Mouse (Mus musculus) erythroblast, adult 5-6 weeks (primary cell): ENCODE results near the gene Ppfibp2. TPM values are rescaled to one million over a fixed set of nuclear protein-coding genes. Genes with fewer than 3 reads are reported as not detected.
A peak's percentile ranks its signal among the peaks of the same experiment; 100 is the strongest.

Experiments used
- ATAC-seq: replicated peaks from 2 replicates; pipeline ENCODE4 v1.8.0; 2016; ENCODE audit warnings: moderate number of reproducible peaks, mild to moderate bottlenecking, moderate TSS enrichment, inconsistent platforms; ENCODE audit not compliant: poor library complexity, low FRiP score, severe bottlenecking
- total RNA-seq, 2 experiments: library from RNA; stranded (forward) in 1 of 2; stranded (reverse) in 1 of 2; fragments of 150-400 nt in 1 of 2; fragments of 200-764, 138-1000 nt in 1 of 2; gene quantifications; 2 replicates each; pipeline versions ENCODE4 v1.2.3 to v1.2.4; 2015 to 2017; ENCODE audit warnings: low replicate concordance in 2 of 2

Gene Ppfibp2
- total RNA-seq, 2 experiments from 2014 or later = 2.3 to 2.4 TPM

DNA sequence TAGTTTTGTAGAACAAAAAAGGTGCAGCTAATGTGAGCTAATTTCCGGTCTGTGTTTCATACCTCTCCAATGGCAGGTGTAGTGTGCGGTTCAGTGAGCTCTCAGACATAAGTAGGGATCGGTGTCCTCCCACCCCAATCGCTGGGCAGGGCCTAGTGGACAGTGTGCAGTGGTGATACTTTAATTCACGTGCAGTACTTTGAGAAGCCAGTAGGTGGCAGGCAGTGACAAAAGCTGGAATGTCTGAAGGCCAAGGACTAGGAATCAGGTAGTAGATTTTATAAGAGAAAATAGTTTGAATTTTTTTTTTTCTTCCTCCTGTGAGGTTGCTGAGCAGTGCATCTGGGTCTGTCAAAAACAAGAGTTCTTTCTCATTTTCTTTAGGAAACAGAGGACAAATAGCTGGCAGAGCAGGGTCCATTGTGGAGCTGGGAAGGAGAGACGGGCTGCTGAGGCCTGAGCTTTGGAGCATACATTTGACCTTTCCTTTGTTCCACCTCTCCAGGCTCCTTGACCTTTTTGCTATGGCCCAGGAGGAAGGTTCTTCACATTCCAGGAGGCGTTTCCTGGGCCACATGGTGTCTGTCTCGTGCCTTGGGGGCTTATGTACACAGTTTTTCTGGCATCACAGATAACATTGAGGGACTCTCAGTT is 66.3 kb downstream of the Ppfibp2 start:
- peak; percentile 72; the same call in 1 of the 2 replicates for ATAC-seq

- ATAC-seq = no peak
Observed at GRCm38 (mm10) chr7:107661843-107662281, 66.9 kb downstream of the Ppfibp2 start.

DNA sequence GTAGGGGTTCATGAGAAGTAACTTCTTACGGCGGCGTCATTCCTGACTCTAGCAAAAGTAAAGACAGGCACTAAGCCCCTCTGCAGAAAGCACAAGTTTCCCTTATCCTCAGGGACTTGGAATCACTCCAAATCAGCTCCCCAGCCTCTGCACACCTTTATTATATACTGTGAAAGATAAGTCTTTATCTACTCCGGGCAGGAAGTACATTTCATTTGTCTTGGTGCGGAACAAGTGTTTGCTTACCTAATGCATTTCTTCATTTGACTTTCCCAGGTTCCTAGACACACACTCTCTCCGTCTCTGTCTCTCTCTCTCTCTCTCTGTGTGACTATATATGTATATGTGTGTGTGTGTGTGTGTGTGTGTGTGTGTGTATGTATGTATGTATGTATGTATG is 68.6 kb downstream of the Ppfibp2 start:
- ATAC-seq = no peak

DNA sequence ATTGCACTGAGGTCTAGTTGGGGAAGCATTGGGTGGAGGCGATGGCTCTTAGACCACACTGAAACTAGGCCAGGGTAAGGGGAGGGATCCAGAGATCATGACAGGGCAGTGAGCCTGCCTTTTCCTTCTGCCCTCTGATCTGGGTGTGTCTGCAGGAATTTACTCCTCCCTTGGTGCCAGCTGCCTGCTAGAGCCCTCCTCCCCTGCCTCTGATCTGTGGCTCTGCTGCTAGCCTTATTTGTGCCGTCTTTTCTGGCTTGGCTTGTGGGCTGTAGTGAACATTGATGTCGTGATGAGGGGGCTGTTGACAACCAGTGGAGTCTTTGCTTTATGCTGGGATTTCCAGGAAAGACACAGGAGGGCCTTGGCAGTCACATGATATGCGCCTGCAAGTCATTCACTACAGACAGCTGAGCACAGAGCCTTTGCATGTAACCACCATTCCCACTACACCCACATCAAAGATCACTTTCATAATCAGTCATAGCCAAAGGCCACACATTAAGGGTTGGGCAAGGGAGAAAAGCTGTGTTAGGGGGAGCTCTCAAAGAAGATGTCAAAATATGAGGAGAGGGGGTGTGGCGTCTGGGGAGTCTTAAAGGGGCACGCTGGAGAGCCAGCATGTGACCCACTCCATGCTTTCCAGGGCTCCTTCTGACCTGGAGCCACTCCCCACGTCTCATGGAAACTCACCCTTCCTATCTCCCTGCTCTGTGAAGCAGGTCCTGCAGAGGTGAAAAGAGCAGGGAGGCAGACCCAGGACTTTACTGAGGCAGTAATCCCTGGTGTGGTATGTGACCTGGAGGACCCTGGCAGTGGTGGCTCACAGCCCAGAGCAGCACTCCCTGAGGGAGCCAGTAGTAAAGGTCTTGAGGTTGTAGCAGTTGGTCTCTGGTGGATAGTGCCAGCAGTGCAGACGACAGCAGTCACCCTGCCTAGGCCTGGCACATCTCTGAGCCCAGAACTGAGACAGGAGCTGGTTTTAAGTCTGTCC is 69.4 kb downstream of the Ppfibp2 start:
- ATAC-seq = no peak

GRCm38 (mm10) chr7:107665221-107665585 is 70.2 kb downstream of the Ppfibp2 start:
- no peak for ATAC-seq

GRCm38 (mm10) chr7:107665586-107666261 is 70.7 kb downstream of the Ppfibp2 start:
- ATAC-seq = no peak

- no peak for ATAC-seq
Observed at GRCm38 (mm10) chr7:107666262-107666902, 71.4 kb downstream of the Ppfibp2 start.

DNA sequence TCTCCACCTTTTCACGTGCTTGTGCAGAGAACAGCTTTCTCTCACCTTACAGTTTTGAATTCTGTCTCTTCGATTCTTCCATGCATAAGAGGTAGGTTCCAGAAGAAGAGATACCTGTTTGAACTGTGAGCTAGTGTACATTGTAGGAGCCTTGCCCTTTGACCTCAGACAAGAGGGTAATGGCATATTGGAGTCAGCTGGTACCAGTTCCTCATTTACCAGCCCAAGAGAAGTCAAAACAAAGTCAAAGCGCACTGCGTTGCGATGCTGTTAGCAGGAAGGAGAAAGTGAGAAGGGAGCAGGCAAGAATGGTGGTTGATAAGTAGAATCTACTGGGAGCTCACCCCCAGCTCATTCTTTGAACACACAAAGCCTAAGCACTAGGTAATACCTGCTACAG is 73.5 kb downstream of the Ppfibp2 start:
- no peak for ATAC-seq

DNA sequence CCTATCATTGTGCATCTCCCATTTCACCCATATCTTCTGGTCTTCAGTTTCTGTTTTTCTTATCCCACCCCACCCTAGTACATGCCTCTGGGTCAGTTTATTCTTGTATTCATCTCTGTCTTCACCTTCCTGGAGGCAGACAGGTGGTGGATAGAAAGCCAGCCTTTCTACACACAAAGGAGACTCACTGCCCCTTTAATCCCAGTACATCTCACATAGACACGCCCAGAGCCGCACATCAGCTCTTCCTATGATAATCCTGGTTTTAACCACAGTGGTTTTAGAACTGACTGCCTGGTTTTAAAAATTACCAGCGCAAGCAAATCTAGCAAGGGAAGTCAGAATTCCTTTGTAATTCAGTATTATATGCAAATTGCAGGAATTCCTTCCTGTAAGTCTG is 80.2 kb downstream of the Ppfibp2 start:
- ATAC-seq = no peak

GRCm38 (mm10) chr7:107680151-107680852 is 85.3 kb downstream of the Ppfibp2 start:
- no peak for ATAC-seq

GRCm38 (mm10) chr7:107681306-107681705 is 86.3 kb downstream of the Ppfibp2 start:
- ATAC-seq = no peak

- ATAC-seq = no peak
Observed at GRCm38 (mm10) chr7:107683162-107683561, 88.2 kb downstream of the Ppfibp2 start.

DNA sequence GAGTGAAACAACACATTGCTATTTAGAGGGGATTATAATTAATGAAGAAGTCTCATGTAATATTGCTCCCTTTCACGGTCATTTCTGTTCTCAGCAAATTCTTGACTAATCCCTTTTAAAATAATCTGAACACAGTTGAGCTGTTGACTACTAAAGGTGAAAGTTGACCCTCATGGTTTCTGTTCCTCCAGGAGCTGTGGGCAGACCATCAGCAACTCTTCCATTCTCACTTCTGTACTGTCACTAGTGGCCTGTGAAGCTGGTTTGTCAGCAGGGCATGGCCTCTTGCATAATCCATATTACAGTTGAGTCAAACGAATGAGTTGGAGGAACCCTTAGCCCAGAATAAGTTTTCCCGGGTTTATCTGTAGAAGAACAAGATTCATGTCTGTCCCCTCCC is 88.6 kb downstream of the Ppfibp2 start:
- ATAC-seq = no peak

GRCm38 (mm10) chr7:107685238-107685954 is 90.4 kb downstream of the Ppfibp2 start:
- no peak for ATAC-seq

GRCm38 (mm10) chr7:107685955-107686285 is 90.9 kb downstream of the Ppfibp2 start:
- no peak for ATAC-seq

DNA sequence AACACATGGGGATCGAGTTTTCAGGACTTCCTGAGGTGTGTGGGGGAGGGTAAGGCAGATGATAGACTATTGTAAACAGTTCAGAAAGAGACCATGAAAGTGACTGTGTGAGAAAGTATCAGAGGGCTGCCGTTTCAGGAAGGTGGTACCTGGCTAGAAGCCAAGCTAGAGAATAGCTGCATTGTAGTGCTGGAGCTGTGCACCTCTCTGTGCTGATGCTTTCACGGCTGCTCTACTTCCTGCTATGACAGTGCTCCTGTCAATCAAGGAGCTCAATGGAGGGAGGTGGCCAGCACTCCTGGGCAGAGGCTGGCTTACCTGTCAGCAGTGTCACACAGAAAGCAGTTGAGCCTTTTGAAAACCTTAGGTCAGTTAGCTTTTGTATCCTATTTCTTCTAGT is 92.4 kb downstream of the Ppfibp2 start:
- ATAC-seq = no peak

GRCm38 (mm10) chr7:107688040-107688439 is 93.0 kb downstream of the Ppfibp2 start:
- no peak for ATAC-seq

- no peak for ATAC-seq
Observed at GRCm38 (mm10) chr7:107690426-107691221, 95.6 kb downstream of the Ppfibp2 start.
